8 mouse cellular contexts compared by ENCODE assay signal in genomic region chr5:30915974-30916433, GRCm38 (mm10). TPM values are rescaled to one million over a fixed set of nuclear protein-coding genes. Genes with fewer than 3 reads are reported as not detected.
DNase-seq lines count a peak whose midpoint lies in the region; ATAC-seq lines count a peak whose summit lies in the region.

No protein-coding gene starts in this region.

- no peaks in the 10 kb centered on the region for H3K9me3 ChIP-seq in megakaryocyte, embryonic 14.5 days

- ATAC-seq in inflammation-experienced regulatory T-cells, adult 6 months: peak; percentile 91

- peak; percentile 91 for DNase-seq in ovary, adult 18-20 months (ENCODE audit: low spot score)
- DNase-seq in ovary, postnatal 10 days (ENCODE audit: low spot score): no peak
- peak; percentile 99 for DNase-seq in embryo, embryonic 10.5 days (ENCODE audit: low spot score)
- DNase-seq in gastrocnemius, postnatal 14 days: peak; percentile 88
- DNase-seq in left cerebral cortex, adult 9 months (ENCODE audit: low spot score in 2 of 2): peak; percentile 94 to 95
- peak; percentile 80 for DNase-seq in right cerebral cortex, postnatal 14 days

- H3K4me1 ChIP-seq in megakaryocyte, embryonic 14.5 days: peaks cover 90% of the 10 kb centered on the region

- H3K36me3 ChIP-seq in megakaryocyte, embryonic 14.5 days (replicated peaks; ENCODE audit: low read length): peaks cover 60% of the 10 kb centered on the region

- intact Hi-C loops in gastrocnemius, postnatal 14 days (cut with DNase I; ENCODE audit: low total_unique reads): loop anchor here (5.0 kb wide), 1 partner anchor 39 kb away; no protein-coding TSS in a partner anchor

- H3K27me3 ChIP-seq in megakaryocyte, embryonic 14.5 days (replicated peaks): no peaks in the 10 kb centered on the region

- peak overlapping the region; percentile 98 for H3K4me3 ChIP-seq in megakaryocyte, embryonic 14.5 days (replicated peaks)

RNA-seq across cellular contexts. Expression of gene Emilin1, which starts 2.8 kb away (rescaled TPM):
- total RNA-seq in gastrocnemius, postnatal 14 days (2021): 10 to 100 TPM; 25.7 to 31.3 TPM
- under 1 TPM in 1 of 3 experiments, not detected in 2; 0.84 TPM for polyA plus RNA-seq in inflammation-experienced regulatory T-cells, adult 6 months (2017; shearing (Covaris generic))
- polyA plus RNA-seq in megakaryocyte, embryonic 14.5 days (2012; ENCODE audit: insufficient read depth, low replicate concordance): 427 and 497 TPM in 2 replicates

RNA-seq across cellular contexts. Expression of gene Khk, which starts 5.2 kb away (rescaled TPM):
- 10 to 100 TPM; 31.4 to 32.7 TPM for total RNA-seq in gastrocnemius, postnatal 14 days (2021)
- 10 to 100 TPM; 10.8 to 26.3 (median 24.3) TPM for polyA plus RNA-seq in inflammation-experienced regulatory T-cells, adult 6 months (2017; shearing (Covaris generic))
- 11.7 and 40.4 TPM in 2 replicates for polyA plus RNA-seq in megakaryocyte, embryonic 14.5 days (2012; ENCODE audit: insufficient read depth, low replicate concordance)

RNA-seq across cellular contexts. Expression of gene Ost4, which starts 8.4 kb away (rescaled TPM):
- total RNA-seq in gastrocnemius, postnatal 14 days (2021): 100 to 1,000 TPM; 119 to 134 TPM
- 100 to 1,000 TPM; 283 to 295 (median 294) TPM for polyA plus RNA-seq in inflammation-experienced regulatory T-cells, adult 6 months (2017; shearing (Covaris generic))
- polyA plus RNA-seq in megakaryocyte, embryonic 14.5 days (2012; ENCODE audit: insufficient read depth, low replicate concordance): 57.7 and 180 TPM in 2 replicates

RNA-seq across cellular contexts. Expression of gene Agbl5, which starts 27.5 kb away (rescaled TPM):
- total RNA-seq in gastrocnemius, postnatal 14 days (2021): 1 to 10 TPM; 1.8 to 2.6 TPM
- 1 to 10 TPM; 2.7 to 7.0 (median 5.2) TPM for polyA plus RNA-seq in inflammation-experienced regulatory T-cells, adult 6 months (2017; shearing (Covaris generic))
- polyA plus RNA-seq in megakaryocyte, embryonic 14.5 days (2012; ENCODE audit: insufficient read depth, low replicate concordance): 36.7 and 70.8 TPM in 2 replicates

RNA-seq across cellular contexts. Expression of gene Cgref1, which starts 29.4 kb away (rescaled TPM):
- total RNA-seq in gastrocnemius, postnatal 14 days (2021): 1 to 10 TPM; 4.5 to 7.7 TPM
- polyA plus RNA-seq in inflammation-experienced regulatory T-cells, adult 6 months (2017; shearing (Covaris generic)): not detected
- not detected in 2 replicates for polyA plus RNA-seq in megakaryocyte, embryonic 14.5 days (2012; ENCODE audit: insufficient read depth, low replicate concordance)

Comparison
In these comparisons a context has a peak if more than half of its experiments do, and no peak if none do; other contexts are left out.
1. RNA of gene Emilin1, which starts 2.8 kb away (polyA plus RNA-seq): 427 to 497 TPM in megakaryocyte, embryonic 14.5 days; 0.84 TPM in inflammation-experienced regulatory T-cells, adult 6 months; every median in the first group is over 100 times any median in the second.